Mouse (Mus musculus) central nervous system, embryonic 18 days (tissue): ENCODE measurements around the gene Noc3l. TPM values are rescaled to one million over a fixed set of nuclear protein-coding genes. Genes with fewer than 3 reads are reported as not detected.

ENCODE experiments used
- polyA plus RNA-seq: library from polyadenylated mRNA; depleted of rRNA; stranded (reverse); fragments of >200 nt; gene quantifications from 2 replicates; pipeline ENCODE4 v1.2.3, GENCODE M21; 2012; rRNA removed

Gene Noc3l
- 12.6 and 13.2 TPM in 2 replicates for polyA plus RNA-seq

GRCm38 (mm10) chr19:38818766-38819426, at the start of gene Noc3l:
Noc3l (minus strand) TSS chr19:38819237.

GRCm38 (mm10) chr19:38836438-38837170, 17.6 kb upstream of the Noc3l start, which contains the start of gene Tbc1d12:
Tbc1d12 (plus strand) TSS chr19:38836579.

Other genes with a start within 250 kb of the Noc3l start
- gene Tbc1d12, start 17.3 kb upstream of the Noc3l start, polyA plus RNA-seq, result 13.4 and 14.7 TPM in 2 replicates
- gene Hells, start 111.7 kb upstream of the Noc3l start, polyA plus RNA-seq, result 5.9 and 7.3 TPM in 2 replicates
- 0.05 and 0.20 TPM in 2 replicates for gene Cyp2c55, start 187.8 kb upstream of the Noc3l start, polyA plus RNA-seq
- gene Cyp2c65, start 241.8 kb upstream of the Noc3l start, polyA plus RNA-seq, result 0.06 and 0.11 TPM in 2 replicates